Mouse (Mus musculus): Measurements from ENCODE around the gene Pak7. TPM values are rescaled to one million over a fixed set of nuclear protein-coding genes. Genes with fewer than 3 reads are reported as not detected.

The Pak7 gene
- polyA plus RNA-seq, 1 experiment = not detected

GRCm38 (mm10) chr2:136057861-136058331 is 329.9 kb downstream of the Pak7 start:
- Histone ChIP-seq H3K27ac (ENCODE audit: insufficient read depth, low read depth, low read length) (no peak overlapping the region), H3K4me3 (ENCODE audit: insufficient read depth, low read length) (no peak overlapping the region)

GRCm38 (mm10) chr2:136051688-136052289 is 336.0 kb downstream of the Pak7 start, which contains the start of gene Lamp5:
TSS of gene Lamp5 (plus strand) at chr2:136052239.
- Histone ChIP-seq H3K4me1 (ENCODE audit: control insufficient read depth, insufficient read depth, low read length) (no peaks in the 10 kb centered on the region), H3K4me3 (ENCODE audit: insufficient read depth, low read length) (no peak within 1 kb of the TSS), H3K27ac (ENCODE audit: insufficient read depth, low read depth, low read length) (no peak within 1 kb of the TSS)
- no peak for TF ChIP-seq CTCF (IDR thresholded peaks at IDR 0.05; ENCODE audit: low read depth, low read length)
- no peak for TF ChIP-seq POLR2A (IDR thresholded peaks at IDR 0.05; ENCODE audit: borderline replicate concordance, low read depth, low read length)

More at GRCm38 (mm10) chr2:136057861-136058331, 329.9 kb downstream of the Pak7 start:
- no peak for TF ChIP-seq CTCF (IDR thresholded peaks at IDR 0.05; ENCODE audit: low read depth, low read length)
- no peak for TF ChIP-seq POLR2A (IDR thresholded peaks at IDR 0.05; ENCODE audit: borderline replicate concordance, low read depth, low read length)
- no peaks in the 10 kb centered on the region for H3K4me1 ChIP-seq (ENCODE audit: control insufficient read depth, insufficient read depth, low read length)

GRCm38 (mm10) chr2:136050793-136051615 is 336.8 kb downstream of the Pak7 start:
- no peak for TF ChIP-seq POLR2A (IDR thresholded peaks at IDR 0.05; ENCODE audit: borderline replicate concordance, low read depth, low read length)
- TF ChIP-seq CTCF (IDR thresholded peaks at IDR 0.05; ENCODE audit: low read depth, low read length) = no peak
- Histone ChIP-seq H3K4me3 (ENCODE audit: insufficient read depth, low read length) (no peak overlapping the region), H3K4me1 (ENCODE audit: control insufficient read depth, insufficient read depth, low read length) (no peaks in the 10 kb centered on the region), H3K27ac (ENCODE audit: insufficient read depth, low read depth, low read length) (no peak overlapping the region)

- Histone ChIP-seq H3K4me1 (ENCODE audit: control insufficient read depth, insufficient read depth, low read length) (no peaks in the 10 kb centered on the region), H3K27ac (ENCODE audit: insufficient read depth, low read depth, low read length) (no peak overlapping the region), H3K4me3 (ENCODE audit: insufficient read depth, low read length) (no peak overlapping the region)
- TF ChIP-seq POLR2A (IDR thresholded peaks at IDR 0.05; ENCODE audit: borderline replicate concordance, low read depth, low read length) = no peak
- TF ChIP-seq CTCF (IDR thresholded peaks at IDR 0.05; ENCODE audit: low read depth, low read length) = no peak
These were observed 339.3 kb downstream of the Pak7 start for GRCm38 (mm10) chr2:136048464-136048863.

Other genes starting within 250 kb of the Pak7 start
- gene Ankef1, start 113.9 kb upstream of the Pak7 start, polyA plus RNA-seq (2012; ENCODE audit: insufficient read depth, insufficient read length, missing spikeins) = not detected in 2 replicates

All from bone marrow macrophage, adult 2 months (primary cell).